Mouse (Mus musculus) embryonic facial prominence, embryonic 14.5 days (tissue): ENCODE data around the gene Krt8. TPM values are rescaled to one million over a fixed set of nuclear protein-coding genes. Genes with fewer than 3 reads are reported as not detected.
A peak's percentile ranks its signal among the peaks of the same experiment; 100 is the strongest.

Experiments
- ATAC-seq: fragments of 200-750 bp; cut with Nextera tagmentation; 2 replicates; pipeline ENCODE4 v1.8.0; 2017; ENCODE audit warnings: low read depth, moderate number of reproducible peaks, moderate TSS enrichment
- DNase-seq: peaks from one replicate; pipeline ENCODE4 v3.0.0-alpha.2; 2015; ENCODE audit warnings: low spot score
- H3K27ac ChIP-seq: fragments of 300-500 bp; sonication (generic); replicated peaks from 2 replicates; pipeline ENCODE4 v1.5.1; 2014; ENCODE audit warnings: low read depth, mild to moderate bottlenecking, low read length, moderate library complexity
- H3K27me3 ChIP-seq: fragments of 300-500 bp; sonication (generic); replicated peaks from 2 replicates; pipeline ENCODE4 v1.6.1; 2014; ENCODE audit warnings: low read length; ENCODE audit not compliant: control insufficient read depth, insufficient read depth
- H3K36me3 ChIP-seq: fragments of 300-500 bp; sonication (generic); 2 replicates; pipeline ENCODE4 v1.6.1; 2014; ENCODE audit warnings: low read length, mixed read lengths; ENCODE audit not compliant: control insufficient read depth, insufficient read depth
- H3K4me1 ChIP-seq: fragments of 300-500 bp; sonication (generic); 2 replicates; pipeline ENCODE4 v1.6.1; 2014; ENCODE audit warnings: antibody characterized with exemption, low read length; ENCODE audit not compliant: control insufficient read depth, insufficient read depth
- H3K4me2 ChIP-seq: fragments of 300-500 bp; sonication (generic); 2 replicates; pipeline ENCODE4 v1.6.1; 2014; ENCODE audit warnings: low read depth, mild to moderate bottlenecking, low read length, moderate library complexity, mixed read lengths
- H3K4me3 ChIP-seq: fragments of 300-500 bp; sonication (generic); 2 replicates; pipeline ENCODE4 v1.5.1; 2014; ENCODE audit warnings: low read depth, mild to moderate bottlenecking, low read length
- H3K9ac ChIP-seq: fragments of 300-500 bp; sonication (generic); 2 replicates; pipeline ENCODE4 v1.6.1; 2014; ENCODE audit warnings: low read depth, mild to moderate bottlenecking, low read length, moderate library complexity, mixed read lengths
- H3K9me3 ChIP-seq: fragments of 300-500 bp; sonication (generic); 2 replicates; pipeline ENCODE4 v1.6.1; 2016; ENCODE audit warnings: low read length; ENCODE audit not compliant: control insufficient read depth
- WGBS: fragments of 180-500 bp; shearing (Covaris S2); extraction: QIAGEN DNeasy Blood & Tissue Kit; methylation state at CpG from one replicate; pipeline ENCODE4 v1.1.7; 2014; 5-methylcytosine and 5-hydroxymethylcytosine counted together
- polyA plus RNA-seq: library from polyadenylated mRNA; unstranded; fragments of >200 nt; fragmentation: Nextera tagmentation; extraction: Ambion mirVana; gene quantifications from 2 replicates; pipeline ENCODE4 v1.2.1, GENCODE M21; 2014

The Krt8 gene
- polyA plus RNA-seq, 1 experiment from 2014 or later: 105 TPM

- Histone ChIP-seq H3K4me3 (no peak overlapping the region), H3K9ac (no peak overlapping the region), H3K36me3 (no peaks in the 10 kb centered on the region), H3K27me3 (no peaks in the 10 kb centered on the region; the same call in 1 of the 2 replicates), H3K4me2 (no peak overlapping the region), H3K4me1 (no peaks in the 10 kb centered on the region), H3K9me3 (no peaks in the 10 kb centered on the region), H3K27ac (no peak overlapping the region)
- ATAC-seq (no peak), DNase-seq (no peak)
- WGBS: 39% methylated on average over 3 of the region's 3 CpGs
Observed at GRCm38 (mm10) chr15:102016096-102016495, 11.8 kb upstream of the Krt8 start.

- Histone ChIP-seq H3K36me3 (no peaks in the 10 kb centered on the region), H3K27ac (no peak overlapping the region), H3K9me3 (no peaks in the 10 kb centered on the region), H3K4me1 (0 out of 2 replicates have a peak, but pooled peaks cover 5% of the 10 kb centered on the region), H3K4me3 (no peak overlapping the region), H3K4me2 (no peak overlapping the region), H3K27me3 (no peaks in the 10 kb centered on the region; the same call in 1 of the 2 replicates), H3K9ac (no peak overlapping the region)
- DNase-seq: no peak
- no peak for ATAC-seq
- 48% methylated on average over 4 of the region's 4 CpGs for WGBS
Observed at GRCm38 (mm10) chr15:102014848-102015247, 10.6 kb upstream of the Krt8 start.

- 18% methylated on average over 2 of the region's 3 CpGs for WGBS
- 0 out of 2 replicates have a peak, but pooled peaks cover 5% of the 10 kb centered on the region for H3K4me1 ChIP-seq
Observed at GRCm38 (mm10) chr15:102013651-102014050, 9.4 kb upstream of the Krt8 start.

GRCm38 (mm10) chr15:102012260-102012765, 8.0 kb upstream of the Krt8 start:
- H3K9me3 ChIP-seq: no peaks in the 10 kb centered on the region
- peaks cover 8% of the 10 kb centered on the region for H3K27me3 ChIP-seq
- H3K36me3 ChIP-seq: no peaks in the 10 kb centered on the region
- DNase-seq (no peak), ATAC-seq (no peak)
- 65% methylated on average over 4 of the region's 4 CpGs for WGBS
- no peak overlapping the region for H3K4me3 ChIP-seq
- H3K4me1 ChIP-seq: peaks cover 16% of the 10 kb centered on the region
- no peak overlapping the region for H3K9ac ChIP-seq
- no peak overlapping the region for H3K27ac ChIP-seq
- H3K4me2 ChIP-seq: no peak overlapping the region

More at GRCm38 (mm10) chr15:102013651-102014050, 9.4 kb upstream of the Krt8 start:
- ATAC-seq: no peak
- Histone ChIP-seq H3K4me2 (no peak overlapping the region), H3K27me3 (peaks cover 5% of the 10 kb centered on the region), H3K9me3 (no peaks in the 10 kb centered on the region), H3K36me3 (no peaks in the 10 kb centered on the region), H3K4me3 (no peak overlapping the region), H3K27ac (no peak overlapping the region), H3K9ac (no peak overlapping the region)
- DNase-seq: peak; percentile 84

- Histone ChIP-seq H3K4me1 (peaks cover 25% of the 10 kb centered on the region), H3K27ac (no peak overlapping the region; the same call in 1 of the 2 replicates), H3K9ac (no peak overlapping the region), H3K36me3 (no peaks in the 10 kb centered on the region), H3K9me3 (no peaks in the 10 kb centered on the region), H3K27me3 (peaks cover 13% of the 10 kb centered on the region), H3K4me2 (no peak overlapping the region), H3K4me3 (no peak overlapping the region)
- ATAC-seq: peak; percentile 24; the same call in 1 of the 2 replicates
- 39% methylated on average over 3 of the region's 3 CpGs for WGBS
- DNase-seq: peak; percentile 82
Observed at GRCm38 (mm10) chr15:102010569-102011245, 6.4 kb upstream of the Krt8 start.

- Histone ChIP-seq H3K4me1 (peaks cover 35% of the 10 kb centered on the region), H3K27ac (peak overlapping the region; percentile 59), H3K27me3 (peaks cover 45% of the 10 kb centered on the region), H3K4me3 (no peak overlapping the region), H3K9me3 (no peaks in the 10 kb centered on the region), H3K4me2 (no peak overlapping the region), H3K36me3 (no peaks in the 10 kb centered on the region), H3K9ac (0 out of 2 replicates have a peak overlapping the region, but pooled peaks have one; percentile 20)
- DNase-seq (peak; percentile 87), ATAC-seq (peak; percentile 19; the same call in 1 of the 2 replicates)
- 36% methylated on average over 12 of the region's 12 CpGs for WGBS
Observed at GRCm38 (mm10) chr15:102007097-102008069, 3.1 kb upstream of the Krt8 start.

- Histone ChIP-seq H3K27ac (peak overlapping the region; percentile 59), H3K4me1 (peaks cover 35% of the 10 kb centered on the region), H3K36me3 (no peaks in the 10 kb centered on the region), H3K4me3 (no peak overlapping the region), H3K9ac (no peak overlapping the region), H3K9me3 (no peaks in the 10 kb centered on the region), H3K4me2 (no peak overlapping the region), H3K27me3 (peaks cover 52% of the 10 kb centered on the region)
- ATAC-seq: peak; percentile 8; the same call in 1 of the 2 replicates
- 19% methylated on average over 11 of the region's 11 CpGs for WGBS
- peak; percentile 68 for DNase-seq
Observed at GRCm38 (mm10) chr15:102006317-102006716, 2.0 kb upstream of the Krt8 start.

- 40% methylated on average over 4 of the region's 4 CpGs for WGBS
- H3K9me3 ChIP-seq: no peaks in the 10 kb centered on the region
- peaks cover 30% of the 10 kb centered on the region for H3K4me1 ChIP-seq
- H3K27ac ChIP-seq: no peak overlapping the region
- no peak overlapping the region for H3K9ac ChIP-seq
- DNase-seq: no peak
- no peaks in the 10 kb centered on the region for H3K36me3 ChIP-seq
- H3K4me3 ChIP-seq: no peak overlapping the region
- ATAC-seq: no peak
- H3K4me2 ChIP-seq: no peak overlapping the region
- H3K27me3 ChIP-seq: peaks cover 52% of the 10 kb centered on the region
Observed at GRCm38 (mm10) chr15:102005290-102005689, 1.0 kb upstream of the Krt8 start.
